Mouse (Mus musculus): ENCODE data around the gene Gm45711. TPM values are rescaled to one million over a fixed set of nuclear protein-coding genes. Genes with fewer than 3 reads are reported as not detected.

Gm45711 gene
- polyA plus RNA-seq, 1 experiment: not detected

DNA sequence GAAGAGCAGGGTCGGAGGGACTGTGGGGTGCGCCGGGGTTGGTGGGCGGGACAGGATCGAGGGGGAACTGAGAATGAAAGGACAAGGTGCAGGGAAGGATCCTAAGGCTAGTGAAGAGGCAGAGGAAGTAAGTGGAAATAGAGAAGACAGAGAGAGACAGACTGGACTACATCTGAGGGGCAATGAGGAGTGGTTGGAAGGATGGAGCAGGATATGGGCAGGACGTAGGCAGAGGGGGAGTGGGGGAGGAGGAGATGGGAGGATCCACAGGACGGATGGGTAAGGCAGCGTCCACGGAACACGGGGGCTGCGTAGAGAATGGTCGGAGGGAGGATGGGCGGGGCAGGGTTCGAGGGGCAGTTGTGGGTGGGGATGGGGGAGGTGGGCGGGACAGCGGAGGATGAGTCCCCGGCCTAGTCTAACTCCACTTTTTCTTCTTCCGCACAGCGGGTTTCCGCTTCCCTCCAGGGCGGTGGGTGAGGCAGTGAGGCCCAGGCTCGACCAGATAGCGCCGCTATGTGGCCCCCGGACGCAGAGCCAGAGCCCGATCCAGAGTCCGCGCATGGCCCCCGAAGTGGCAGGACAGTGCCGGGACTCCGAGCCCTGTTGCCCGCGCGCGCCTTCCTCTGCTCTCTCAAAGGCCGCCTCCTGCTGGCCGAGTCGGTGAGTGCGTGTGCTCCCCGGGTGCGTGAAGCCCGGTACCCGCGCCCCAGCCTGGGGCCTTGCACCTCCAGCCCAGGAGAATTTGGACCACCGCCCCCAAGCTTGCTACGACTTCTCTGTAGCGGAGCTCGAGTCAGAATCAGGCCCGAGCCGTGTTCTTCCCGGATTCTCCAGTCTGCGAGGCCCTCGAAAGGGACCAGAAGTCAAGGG lies 30.6 kb upstream of the Gm45711 start:
- peak overlapping the region; percentile 62 for H3K9ac ChIP-seq (ENCODE audit: low read depth, poor library complexity, severe bottlenecking)
- no peaks in the 10 kb centered on the region for H3K36me3 ChIP-seq (ENCODE audit: control insufficient read depth, insufficient read depth, low read length, poor library complexity, severe bottlenecking)
- no peaks in the 10 kb centered on the region for H3K4me1 ChIP-seq (ENCODE audit: control insufficient read depth, insufficient read depth, low read length)
- TF ChIP-seq CTCF (IDR thresholded peaks at IDR 0.05; ENCODE audit: low read depth, low read length) (peak; percentile 39), POLR2A (IDR thresholded peaks at IDR 0.05; ENCODE audit: insufficient read depth, low read length) (no peak)
- H3K27me3 ChIP-seq (ENCODE audit: control insufficient read depth, insufficient read depth, low read length, poor library complexity, severe bottlenecking): no peaks in the 10 kb centered on the region
- no peaks in the 10 kb centered on the region for H3K9me3 ChIP-seq (replicated peaks; ENCODE audit: control insufficient read depth, insufficient read depth, low read length, poor library complexity, severe bottlenecking)
- no peak overlapping the region for H3K27ac ChIP-seq (ENCODE audit: insufficient read depth, low read length)
- H3K4me3 ChIP-seq (ENCODE audit: low read depth, low read length): peak overlapping the region; percentile 74

GRCm38 (mm10) chr8:104339983-104340232 lies 30.0 kb upstream of the Gm45711 start:
- H3K36me3 ChIP-seq (ENCODE audit: control insufficient read depth, insufficient read depth, low read length, poor library complexity, severe bottlenecking): no peaks in the 10 kb centered on the region
- TF ChIP-seq EP300 (IDR thresholded peaks at IDR 0.05; ENCODE audit: insufficient read depth, low read depth, low read length): no peak
- no peak for TF ChIP-seq POLR2A (IDR thresholded peaks at IDR 0.05; ENCODE audit: insufficient read depth, low read length)
- no peak for TF ChIP-seq CTCF (IDR thresholded peaks at IDR 0.05; ENCODE audit: low read depth, low read length)
- peak overlapping the region; percentile 62 for H3K9ac ChIP-seq (ENCODE audit: low read depth, poor library complexity, severe bottlenecking)
- H3K4me3 ChIP-seq (ENCODE audit: low read depth, low read length): peak overlapping the region; percentile 74
- H3K27me3 ChIP-seq (ENCODE audit: control insufficient read depth, insufficient read depth, low read length, poor library complexity, severe bottlenecking): no peaks in the 10 kb centered on the region; the same call in 1 of the 2 replicates
- H3K9me3 ChIP-seq (replicated peaks; ENCODE audit: control insufficient read depth, insufficient read depth, low read length, poor library complexity, severe bottlenecking): no peaks in the 10 kb centered on the region
- H3K4me1 ChIP-seq (ENCODE audit: control insufficient read depth, insufficient read depth, low read length): no peaks in the 10 kb centered on the region
- no peak overlapping the region for H3K27ac ChIP-seq (ENCODE audit: insufficient read depth, low read length)

DNA sequence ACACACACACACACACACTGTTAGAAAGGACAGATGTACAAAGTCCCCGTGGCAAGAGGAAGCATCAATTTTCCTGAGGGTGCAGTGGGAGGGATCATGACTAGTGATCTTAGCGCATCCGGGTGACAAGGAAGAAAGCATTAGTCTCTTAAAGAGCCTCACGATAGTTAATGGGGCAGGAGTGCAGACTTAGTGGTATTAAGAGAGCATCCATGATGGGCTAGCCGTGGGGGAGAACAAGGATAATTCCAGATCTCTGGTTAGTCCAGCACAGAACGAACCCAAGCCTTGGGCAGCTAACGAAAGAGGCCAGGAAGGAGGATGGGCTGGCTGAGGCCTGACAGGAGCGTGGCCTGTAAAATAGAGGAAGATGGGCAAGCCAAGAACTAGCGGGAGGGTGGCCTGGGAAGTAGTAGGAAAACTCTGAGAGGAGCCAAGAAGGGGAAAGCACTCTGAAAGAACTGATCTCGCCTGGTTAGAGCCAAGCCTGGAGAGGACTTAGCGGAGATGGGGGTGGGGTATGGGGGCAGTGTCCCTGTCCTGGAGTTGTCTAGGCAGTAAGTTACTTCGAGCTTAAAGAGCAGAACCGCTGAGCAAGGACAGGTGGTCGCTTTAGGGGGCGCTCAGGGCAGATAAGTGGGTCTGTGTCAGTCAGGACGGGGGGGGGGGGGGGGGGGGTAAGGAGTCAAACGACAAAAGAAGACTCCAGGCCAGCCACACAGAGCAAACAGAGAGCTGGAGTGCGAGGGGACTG lies 29.5 kb upstream of the Gm45711 start, which contains the start of gene Cmtm3:
Cmtm3 (plus strand) TSS at position 182 of the 754 bp plus-strand sequence.
- H3K27ac ChIP-seq (ENCODE audit: insufficient read depth, low read length): no peak within 1 kb of the TSS
- H3K4me1 ChIP-seq (ENCODE audit: control insufficient read depth, insufficient read depth, low read length): no peaks in the 10 kb centered on the region
- no peaks in the 10 kb centered on the region for H3K36me3 ChIP-seq (ENCODE audit: control insufficient read depth, insufficient read depth, low read length, poor library complexity, severe bottlenecking)
- TF ChIP-seq CTCF (IDR thresholded peaks at IDR 0.05; ENCODE audit: low read depth, low read length) (no peak), POLR2A (IDR thresholded peaks at IDR 0.05; ENCODE audit: insufficient read depth, low read length) (no peak), EP300 (IDR thresholded peaks at IDR 0.05; ENCODE audit: insufficient read depth, low read depth, low read length) (no peak)
- H3K4me3 ChIP-seq (ENCODE audit: low read depth, low read length): peak within 1 kb of the TSS; percentile 74
- H3K9me3 ChIP-seq (replicated peaks; ENCODE audit: control insufficient read depth, insufficient read depth, low read length, poor library complexity, severe bottlenecking): no peaks in the 10 kb centered on the region
- no peaks in the 10 kb centered on the region; the same call in 1 of the 2 replicates for H3K27me3 ChIP-seq (ENCODE audit: control insufficient read depth, insufficient read depth, low read length, poor library complexity, severe bottlenecking)
- H3K9ac ChIP-seq (ENCODE audit: low read depth, poor library complexity, severe bottlenecking): peak within 1 kb of the TSS; percentile 62

DNA sequence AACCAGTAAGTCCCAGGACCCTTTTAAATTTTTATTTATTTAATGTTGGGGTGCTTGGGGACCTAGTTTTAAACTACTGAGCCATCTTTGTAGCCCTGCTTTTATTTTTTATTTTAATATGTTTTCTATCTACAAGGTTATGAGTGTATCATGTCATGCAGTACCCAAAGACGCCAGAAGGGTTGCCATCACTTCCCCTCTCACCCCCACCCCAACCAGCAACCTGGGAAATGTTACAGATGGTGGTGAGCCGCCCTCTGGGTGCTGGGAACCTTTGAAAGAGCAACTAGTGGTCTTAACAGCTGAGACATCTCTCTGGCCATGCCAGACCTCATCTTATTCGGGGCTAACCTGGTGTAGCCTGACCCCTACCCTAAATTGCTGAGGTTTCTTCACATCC lies 28.0 kb upstream of the Gm45711 start:
- no peaks in the 10 kb centered on the region for H3K9me3 ChIP-seq (replicated peaks; ENCODE audit: control insufficient read depth, insufficient read depth, low read length, poor library complexity, severe bottlenecking)
- H3K27me3 ChIP-seq (ENCODE audit: control insufficient read depth, insufficient read depth, low read length, poor library complexity, severe bottlenecking): no peaks in the 10 kb centered on the region; the same call in 1 of the 2 replicates
- H3K4me1 ChIP-seq (ENCODE audit: control insufficient read depth, insufficient read depth, low read length): no peaks in the 10 kb centered on the region
- H3K27ac ChIP-seq (ENCODE audit: insufficient read depth, low read length): no peak overlapping the region
- no peak for TF ChIP-seq CTCF (IDR thresholded peaks at IDR 0.05; ENCODE audit: low read depth, low read length)
- no peak for TF ChIP-seq POLR2A (IDR thresholded peaks at IDR 0.05; ENCODE audit: insufficient read depth, low read length)
- H3K9ac ChIP-seq (ENCODE audit: low read depth, poor library complexity, severe bottlenecking): no peak overlapping the region
- H3K4me3 ChIP-seq (ENCODE audit: low read depth, low read length): no peak overlapping the region
- H3K36me3 ChIP-seq (ENCODE audit: control insufficient read depth, insufficient read depth, low read length, poor library complexity, severe bottlenecking): no peaks in the 10 kb centered on the region

GRCm38 (mm10) chr8:104336806-104337205 lies 26.9 kb upstream of the Gm45711 start:
- no peaks in the 10 kb centered on the region for H3K36me3 ChIP-seq (ENCODE audit: control insufficient read depth, insufficient read depth, low read length, poor library complexity, severe bottlenecking)
- no peak overlapping the region for H3K9ac ChIP-seq (ENCODE audit: low read depth, poor library complexity, severe bottlenecking)
- no peaks in the 10 kb centered on the region for H3K9me3 ChIP-seq (replicated peaks; ENCODE audit: control insufficient read depth, insufficient read depth, low read length, poor library complexity, severe bottlenecking)
- no peaks in the 10 kb centered on the region for H3K4me1 ChIP-seq (ENCODE audit: control insufficient read depth, insufficient read depth, low read length)
- no peaks in the 10 kb centered on the region; the same call in none of the 2 replicates for H3K27me3 ChIP-seq (ENCODE audit: control insufficient read depth, insufficient read depth, low read length, poor library complexity, severe bottlenecking)
- TF ChIP-seq EP300 (IDR thresholded peaks at IDR 0.05; ENCODE audit: insufficient read depth, low read depth, low read length) (no peak), POLR2A (IDR thresholded peaks at IDR 0.05; ENCODE audit: insufficient read depth, low read length) (no peak), CTCF (IDR thresholded peaks at IDR 0.05; ENCODE audit: low read depth, low read length) (no peak)
- no peak overlapping the region for H3K4me3 ChIP-seq (ENCODE audit: low read depth, low read length)
- H3K27ac ChIP-seq (ENCODE audit: insufficient read depth, low read length): no peak overlapping the region

DNA sequence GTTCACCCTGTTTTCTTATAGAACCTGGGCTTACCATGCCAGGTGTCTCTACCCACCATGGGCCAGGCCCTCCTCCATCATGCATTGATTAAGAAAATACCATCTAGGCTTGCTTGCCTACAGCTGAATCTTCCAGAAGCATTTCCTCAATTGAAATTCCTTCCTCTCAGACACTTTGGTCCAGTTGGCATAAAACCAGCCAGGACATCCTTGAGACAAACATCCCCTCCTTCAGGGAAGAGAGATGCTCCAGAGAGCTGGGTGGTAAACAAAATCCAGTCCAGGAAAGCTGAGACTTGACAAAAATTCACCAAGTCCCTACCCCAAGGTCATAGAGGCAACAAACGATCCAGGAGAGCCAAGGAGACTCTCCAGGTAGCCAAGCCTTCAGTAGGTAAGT lies 24.3 kb upstream of the Gm45711 start:
- H3K27me3 ChIP-seq (ENCODE audit: control insufficient read depth, insufficient read depth, low read length, poor library complexity, severe bottlenecking): no peaks in the 10 kb centered on the region; the same call in none of the 2 replicates
- H3K9me3 ChIP-seq (replicated peaks; ENCODE audit: control insufficient read depth, insufficient read depth, low read length, poor library complexity, severe bottlenecking): no peaks in the 10 kb centered on the region
- no peak overlapping the region for H3K9ac ChIP-seq (ENCODE audit: low read depth, poor library complexity, severe bottlenecking)
- TF ChIP-seq EP300 (IDR thresholded peaks at IDR 0.05; ENCODE audit: insufficient read depth, low read depth, low read length): no peak
- TF ChIP-seq POLR2A (IDR thresholded peaks at IDR 0.05; ENCODE audit: insufficient read depth, low read length): no peak
- TF ChIP-seq CTCF (IDR thresholded peaks at IDR 0.05; ENCODE audit: low read depth, low read length): no peak
- H3K27ac ChIP-seq (ENCODE audit: insufficient read depth, low read length): no peak overlapping the region
- H3K4me1 ChIP-seq (ENCODE audit: control insufficient read depth, insufficient read depth, low read length): no peaks in the 10 kb centered on the region
- no peaks in the 10 kb centered on the region for H3K36me3 ChIP-seq (ENCODE audit: control insufficient read depth, insufficient read depth, low read length, poor library complexity, severe bottlenecking)
- H3K4me3 ChIP-seq (ENCODE audit: low read depth, low read length): no peak overlapping the region
